Mouse (Mus musculus) layer of hippocampus, postnatal 14 days (tissue): ENCODE measurements around the gene Ambra1. TPM values are rescaled to one million over a fixed set of nuclear protein-coding genes. Genes with fewer than 3 reads are reported as not detected.

Experiments used
- DNase-seq, 2 experiments: peaks; one replicate each; pipeline ENCODE4 v3.0.0; 2021 to 2022; ENCODE audit warnings: low spot score in 2 of 2, mixed read lengths in 1 of 2
- total RNA-seq, 2 experiments: library from RNA; stranded (reverse); gene quantifications; 2 replicates each; pipeline ENCODE4 v1.2.3; 2021

The Ambra1 gene
- total RNA-seq, 2 experiments from 2014 or later, result 45.5 to 49.1 TPM

- no peak for DNase-seq
Measured at GRCm38 (mm10) chr2:91916346-91916977, 186.5 kb downstream of the Ambra1 start.

- no peak for DNase-seq
Measured at GRCm38 (mm10) chr2:91917096-91917495, 187.2 kb downstream of the Ambra1 start.

- no peak for DNase-seq
Measured at GRCm38 (mm10) chr2:91920130-91920529, 190.2 kb downstream of the Ambra1 start.

GRCm38 (mm10) chr2:91921181-91921789, 191.4 kb downstream of the Ambra1 start:
- no peak for DNase-seq

- peak; percentile 76 to 82 for DNase-seq
Measured at GRCm38 (mm10) chr2:91921790-91922570, 192.0 kb downstream of the Ambra1 start.

- DNase-seq, result no peak
Measured at GRCm38 (mm10) chr2:91922586-91923414, 192.9 kb downstream of the Ambra1 start.

GRCm38 (mm10) chr2:91923415-91924337, 193.7 kb downstream of the Ambra1 start:
- peak; percentile 74 to 79 for DNase-seq

GRCm38 (mm10) chr2:91924726-91925125, 194.8 kb downstream of the Ambra1 start:
- no peak for DNase-seq

- DNase-seq, result no peak
Measured at GRCm38 (mm10) chr2:91925442-91925841, 195.5 kb downstream of the Ambra1 start.

- no peak for DNase-seq
Measured at GRCm38 (mm10) chr2:91926949-91927348, 197.0 kb downstream of the Ambra1 start, which contains the start of gene Chrm4. Gene Chrm4 (plus strand): TSS chr2:91927249.

- DNase-seq, result peak; percentile 69 to 80
Measured at GRCm38 (mm10) chr2:91927826-91928533, 198.0 kb downstream of the Ambra1 start.

- DNase-seq, result no peak
Measured at GRCm38 (mm10) chr2:91928534-91929350, 198.8 kb downstream of the Ambra1 start.

GRCm38 (mm10) chr2:91929455-91929854, 199.5 kb downstream of the Ambra1 start:
- no peak for DNase-seq

GRCm38 (mm10) chr2:91929936-91930335, 200.0 kb downstream of the Ambra1 start:
- peak in 1 of 2 experiments; percentile 59 for DNase-seq

- DNase-seq, result no peak
Measured at GRCm38 (mm10) chr2:91930761-91931291, 200.9 kb downstream of the Ambra1 start.

GRCm38 (mm10) chr2:91931328-91932159, 201.6 kb downstream of the Ambra1 start:
- DNase-seq, result no peak

- DNase-seq, result no peak
Measured at GRCm38 (mm10) chr2:91932160-91932711, 202.3 kb downstream of the Ambra1 start, which contains the start of gene Mdk. Gene Mdk (minus strand): TSS chr2:91932297.
